Mouse (Mus musculus): ENCODE data around the gene Krt9. TPM values are rescaled to one million over a fixed set of nuclear protein-coding genes. Genes with fewer than 3 reads are reported as not detected.
A peak's percentile ranks its signal among the peaks of the same experiment; 100 is the strongest.
"Not testable (repeated sequence)": the region's sequence is repeated elsewhere in the genome, so short reads cannot be mapped to it uniquely, and the experiment has no call there.

Krt9 gene
- total RNA-seq (2015) (not detected in 2 replicates), total RNA-seq (2017) (not detected in 2 replicates)

DNA sequence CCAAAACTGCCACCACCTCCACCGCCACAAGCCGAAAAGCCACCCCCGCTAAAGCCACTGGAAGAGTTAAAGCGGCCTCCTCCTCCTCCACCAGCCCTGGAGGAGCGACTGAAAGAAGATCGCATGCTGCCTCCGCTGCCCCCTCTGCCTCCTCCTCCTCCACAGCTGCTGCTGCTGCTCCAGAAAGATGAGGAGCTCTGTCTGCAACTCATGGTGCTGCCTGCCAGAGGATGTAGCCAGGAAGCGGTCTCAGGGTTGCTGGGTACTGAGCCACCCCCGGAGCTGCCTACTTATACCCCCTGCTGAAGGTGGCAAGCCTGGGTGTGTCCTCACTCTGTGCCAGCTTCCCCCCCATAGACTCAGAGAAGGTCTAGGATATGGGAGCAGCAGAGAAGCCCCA is at the start of gene Krt9:
Gene Krt9 (minus strand): TSS at position 255 of the 400 bp plus-strand sequence.
- no peak for ATAC-seq (replicated peaks; ENCODE audit: poor library complexity)

- ATAC-seq (replicated peaks; ENCODE audit: poor library complexity), result not testable (repeated sequence)
Measured at GRCm38 (mm10) chr11:100240272-100240671, 47.2 kb upstream of the Krt9 start.

GRCm38 (mm10) chr11:100221741-100222140 is 28.7 kb upstream of the Krt9 start:
- ATAC-seq (replicated peaks; ENCODE audit: poor library complexity), result no peak

DNA sequence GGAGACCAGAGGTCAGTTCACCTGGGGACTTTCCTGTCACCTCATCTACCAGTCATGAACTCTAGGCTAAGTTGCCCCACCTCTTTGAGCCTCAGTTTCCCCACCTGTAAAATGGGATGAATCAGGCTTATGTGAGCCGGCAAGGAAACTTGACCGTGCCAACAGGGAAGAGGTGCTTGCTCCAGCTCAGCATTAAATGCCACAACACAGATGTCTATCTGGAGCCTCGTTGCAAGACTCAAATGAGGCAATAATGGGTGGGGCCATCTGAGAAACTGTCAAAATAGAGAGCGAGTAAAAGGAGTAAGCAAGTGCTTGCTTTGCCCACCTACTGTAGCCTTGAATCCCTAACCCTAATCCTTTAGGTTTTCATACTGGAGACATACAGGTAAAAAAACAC is 26.3 kb upstream of the Krt9 start:
- ATAC-seq (replicated peaks; ENCODE audit: poor library complexity), result no peak

DNA sequence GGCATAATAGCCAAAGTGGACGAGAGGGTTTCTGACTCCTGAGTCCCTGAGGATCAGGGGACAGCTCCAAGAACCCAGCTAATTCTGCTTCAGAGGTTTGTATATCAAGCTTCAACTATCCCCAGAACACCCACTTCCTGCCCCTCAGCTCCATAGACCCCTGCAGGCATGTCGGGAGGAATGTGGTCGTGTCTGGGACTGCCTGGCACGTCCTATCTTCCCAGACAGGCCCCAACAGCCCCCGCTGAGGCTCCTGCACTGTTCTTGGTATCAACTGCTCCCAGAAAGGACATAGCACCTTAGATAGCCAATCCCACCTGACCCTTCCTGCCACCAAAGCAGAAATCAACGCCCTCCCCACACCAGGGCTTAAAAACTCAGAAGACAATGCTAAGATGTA is 15.5 kb upstream of the Krt9 start:
- ATAC-seq (replicated peaks; ENCODE audit: poor library complexity), result no peak

- ATAC-seq (replicated peaks; ENCODE audit: poor library complexity), result no peak
Measured at GRCm38 (mm10) chr11:100207498-100207897, 14.5 kb upstream of the Krt9 start, which contains the start of gene Krt14. Gene Krt14, minus strand, starts transcription at chr11:100207548.

DNA sequence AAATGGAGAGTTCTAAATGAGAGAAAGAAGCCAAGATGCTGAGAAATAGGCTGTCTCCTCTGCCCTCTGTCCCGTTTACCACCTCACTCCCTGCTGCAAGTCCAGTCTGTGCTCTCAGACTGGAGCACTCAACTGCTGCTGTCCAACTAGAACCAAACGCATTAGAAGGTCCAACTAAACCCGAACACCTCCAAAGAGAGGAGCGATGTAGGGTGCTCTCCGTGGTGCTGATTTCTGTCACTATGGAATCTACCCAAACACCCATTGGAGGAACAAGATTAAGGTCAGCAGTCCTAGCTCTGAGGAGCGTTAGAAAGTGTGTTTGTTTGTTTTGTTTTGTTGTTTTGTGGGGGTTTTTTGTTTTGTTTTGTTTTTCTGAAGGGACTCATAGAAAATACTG is 10.4 kb upstream of the Krt9 start:
- ATAC-seq (replicated peaks; ENCODE audit: poor library complexity), result 0 out of 2 replicates have a peak, but pooled peaks have one; percentile 47

- no peak for ATAC-seq (replicated peaks; ENCODE audit: poor library complexity)
Measured at GRCm38 (mm10) chr11:100202906-100203305, 9.9 kb upstream of the Krt9 start.

- peak; percentile 65 for ATAC-seq (replicated peaks; ENCODE audit: poor library complexity)
Measured at GRCm38 (mm10) chr11:100200104-100200820, 7.2 kb upstream of the Krt9 start.

- ATAC-seq (replicated peaks; ENCODE audit: poor library complexity), result no peak
Measured at GRCm38 (mm10) chr11:100198666-100199065, 5.6 kb upstream of the Krt9 start.

GRCm38 (mm10) chr11:100191820-100192219 is 1.2 kb downstream of the Krt9 start:
- no peak for ATAC-seq (replicated peaks; ENCODE audit: poor library complexity)

GRCm38 (mm10) chr11:100186736-100187135 is 6.3 kb downstream of the Krt9 start:
- ATAC-seq (replicated peaks; ENCODE audit: poor library complexity), result no peak

DNA sequence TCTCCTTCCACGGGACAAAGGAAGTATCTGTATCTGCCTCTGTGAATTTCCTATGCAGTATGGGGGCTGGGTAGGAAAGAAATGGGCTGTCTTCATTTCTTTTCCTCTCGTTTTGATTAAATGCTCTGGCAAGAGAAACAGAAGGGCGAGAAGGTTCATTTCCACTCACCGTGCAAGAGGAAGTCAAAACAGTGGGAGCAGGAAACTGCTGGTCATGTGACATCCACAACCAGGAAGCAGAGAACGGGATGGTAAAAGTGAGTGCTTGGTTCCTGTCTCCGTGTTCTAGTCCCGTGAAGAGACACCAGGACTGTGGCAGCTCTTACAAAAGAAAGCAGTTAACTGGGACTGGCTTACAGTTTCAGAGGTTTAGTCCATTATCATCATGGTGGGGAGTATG is 11.3 kb downstream of the Krt9 start:
- ATAC-seq (replicated peaks; ENCODE audit: poor library complexity), result no peak

GRCm38 (mm10) chr11:100179260-100179659 is 13.8 kb downstream of the Krt9 start:
- no peak for ATAC-seq (replicated peaks; ENCODE audit: poor library complexity)

GRCm38 (mm10) chr11:100178307-100178706 is 14.7 kb downstream of the Krt9 start:
- ATAC-seq (replicated peaks; ENCODE audit: poor library complexity), result no peak

- no peak for ATAC-seq (replicated peaks; ENCODE audit: poor library complexity)
Measured at GRCm38 (mm10) chr11:100176791-100177190, 16.3 kb downstream of the Krt9 start.

- ATAC-seq (replicated peaks; ENCODE audit: poor library complexity), result peak; percentile 80
Measured at GRCm38 (mm10) chr11:100168765-100169762, 24.0 kb downstream of the Krt9 start.

DNA sequence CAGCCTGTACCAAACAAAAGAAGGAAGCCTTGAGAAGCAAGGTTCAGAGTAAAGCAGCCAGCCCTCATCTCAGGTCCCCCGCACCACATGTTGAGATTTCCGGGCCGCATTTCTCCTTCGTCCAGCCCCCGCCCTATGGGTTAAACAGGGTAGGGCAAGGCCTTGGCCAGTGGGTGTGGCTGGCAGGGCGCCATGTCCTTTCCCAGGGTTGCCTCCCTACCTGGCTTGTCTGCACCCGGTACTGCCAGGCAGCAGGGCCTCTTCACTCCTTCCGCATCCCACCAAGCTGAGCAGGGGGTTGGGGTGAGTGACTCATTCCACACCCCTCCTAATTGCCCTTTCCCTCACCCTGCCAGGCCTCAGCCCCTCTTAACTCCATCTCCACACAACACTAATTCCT is 25.0 kb downstream of the Krt9 start:
- ATAC-seq (replicated peaks; ENCODE audit: poor library complexity), result no peak

DNA sequence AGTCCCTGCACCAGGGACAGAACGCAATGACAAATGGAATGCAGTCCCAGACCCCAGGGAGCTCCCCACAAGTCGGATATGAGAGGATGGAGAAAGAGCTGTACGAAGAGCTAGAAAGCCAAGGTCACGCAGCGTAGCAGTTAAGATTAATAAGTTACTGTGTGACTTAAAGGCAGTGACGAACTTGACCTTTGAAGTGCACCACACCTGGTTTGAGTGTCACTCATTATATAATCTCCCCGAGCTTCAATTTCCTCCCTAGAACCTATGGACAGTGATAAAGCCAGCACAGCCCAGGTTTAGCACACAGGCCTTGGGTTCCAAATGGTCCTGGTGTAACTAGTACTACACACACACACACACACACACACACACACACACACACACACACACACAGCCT is 28.7 kb downstream of the Krt9 start:
- ATAC-seq (replicated peaks; ENCODE audit: poor library complexity), result no peak

DNA sequence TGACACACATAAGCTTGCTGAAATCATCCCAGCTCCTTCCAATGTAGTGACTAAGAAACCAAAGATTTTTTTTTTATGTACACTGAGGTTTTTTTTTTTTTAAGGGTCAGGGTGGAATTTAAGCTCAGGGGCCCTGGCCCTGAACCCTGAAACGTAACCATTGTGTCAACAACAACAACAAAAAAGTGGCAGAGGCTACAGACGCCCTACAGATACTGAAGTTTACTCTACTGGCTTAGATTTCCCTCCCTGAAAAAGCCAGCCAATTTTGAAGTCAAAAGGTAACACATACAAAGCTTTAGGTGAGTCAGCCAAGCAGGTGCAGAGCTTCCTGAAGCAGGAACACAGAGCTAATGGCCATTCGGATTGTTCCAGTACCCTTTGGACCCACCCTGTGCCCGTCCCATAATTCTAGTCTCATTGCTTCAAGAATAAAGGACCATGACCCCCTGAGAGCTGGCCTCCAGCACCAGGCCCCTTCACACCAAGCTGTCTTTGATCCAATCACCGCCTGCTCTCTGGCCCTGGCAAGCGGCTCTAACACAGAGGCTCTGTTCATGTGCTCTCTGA is 35.1 kb downstream of the Krt9 start:
- ATAC-seq (replicated peaks; ENCODE audit: poor library complexity), result no peak

- ATAC-seq (replicated peaks; ENCODE audit: poor library complexity), result no peak
Measured at GRCm38 (mm10) chr11:100157331-100157730, 35.7 kb downstream of the Krt9 start.
